Mouse (Mus musculus) cortical plate, adult 2 months (tissue): Measurements from ENCODE around the gene Tbx20. TPM values are rescaled to one million over a fixed set of nuclear protein-coding genes. Genes with fewer than 3 reads are reported as not detected.

Experiments used
- H3K27ac ChIP-seq: fragments of 200-500 bp; 2 replicates; pipeline ENCODE4 v1.5.1; 2012; ENCODE audit warnings: low read length, control low read depth, inconsistent platforms; ENCODE audit not compliant: insufficient read depth
- H3K4me1 ChIP-seq: fragments of 200-500 bp; 2 replicates; pipeline ENCODE4 v1.6.1; 2011; ENCODE audit warnings: low read length; ENCODE audit not compliant: control insufficient read depth, insufficient read depth
- H3K4me3 ChIP-seq: fragments of 200-500 bp; 2 replicates; pipeline ENCODE4 v1.5.1; 2011; ENCODE audit warnings: mild to moderate bottlenecking, low read length, control low read depth; ENCODE audit not compliant: insufficient read depth
- CTCF ChIP-seq: fragments of 200-500 bp; IDR thresholded peaks from 2 replicates; pipeline ENCODE4 v1.5.1; 2011; ENCODE audit warnings: mild to moderate bottlenecking, control low read depth, low read length; ENCODE audit not compliant: insufficient read depth; ENCODE audit errors: extremely low read depth
- POLR2A ChIP-seq: fragments of 200-500 bp; IDR thresholded peaks from 2 replicates; pipeline ENCODE4 v1.6.1; 2011; ENCODE audit warnings: mild to moderate bottlenecking, low read length, control low read depth; ENCODE audit not compliant: insufficient read depth; ENCODE audit errors: extremely low read depth
- polyA plus RNA-seq: library from polyadenylated mRNA; depleted of rRNA; stranded (reverse); fragments of >200 nt; gene quantifications from 2 replicates; pipeline ENCODE4 v1.2.3, GENCODE M21; 2012; rRNA removed

Gene Tbx20
- polyA plus RNA-seq, 1 experiment, result not detected

DNA sequence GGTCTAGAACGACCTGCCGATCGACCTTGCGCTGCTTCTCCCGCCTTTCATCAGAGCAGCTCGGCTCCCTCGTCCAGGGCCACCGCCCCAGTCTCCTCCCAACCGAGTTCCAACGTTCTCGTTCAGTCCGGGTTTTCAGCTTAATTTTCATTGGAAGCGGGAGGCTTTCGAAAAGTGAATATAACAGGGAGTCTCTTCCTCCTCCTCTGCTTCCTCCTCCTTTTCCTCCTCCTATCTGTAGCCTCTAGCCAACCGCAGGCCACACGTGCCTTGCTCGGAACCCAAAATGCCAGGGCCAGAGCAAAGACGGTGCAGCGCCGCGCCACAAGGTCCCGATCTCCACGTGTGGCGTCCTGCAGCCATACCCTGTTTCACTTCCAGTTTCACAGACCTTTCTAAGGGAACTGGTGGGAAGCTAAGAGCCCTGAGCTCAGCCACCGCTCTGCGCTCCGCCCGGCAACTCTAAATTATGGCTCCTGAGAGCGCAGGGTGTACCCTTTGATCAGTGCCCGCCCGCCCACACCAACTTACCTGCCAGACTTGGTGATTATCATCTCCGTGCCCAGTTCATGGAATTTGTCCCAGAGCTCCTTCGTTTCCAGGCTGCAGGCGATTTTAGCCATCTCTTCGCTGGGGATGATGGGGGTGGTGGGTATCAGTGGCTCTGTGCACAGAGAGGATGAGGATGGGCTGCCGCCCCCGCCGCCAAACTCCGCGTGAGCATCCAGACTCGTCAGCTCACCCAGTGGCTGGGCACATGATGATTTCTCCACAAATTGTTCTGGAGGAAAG lies 3.8 kb downstream of the Tbx20 start:
- Histone ChIP-seq H3K4me1 (no peaks in the 10 kb centered on the region), H3K27ac (no peak overlapping the region), H3K4me3 (no peak overlapping the region)
- no peak for TF ChIP-seq CTCF
- TF ChIP-seq POLR2A, result no peak

GRCm38 (mm10) chr9:24769611-24770010 lies 4.5 kb downstream of the Tbx20 start:
- TF ChIP-seq POLR2A (no peak), CTCF (no peak)
- Histone ChIP-seq H3K4me3 (no peak overlapping the region), H3K4me1 (no peaks in the 10 kb centered on the region), H3K27ac (no peak overlapping the region)

GRCm38 (mm10) chr9:24767056-24767455 lies 7.0 kb downstream of the Tbx20 start:
- H3K27ac ChIP-seq, result no peak overlapping the region
- no peak for TF ChIP-seq CTCF
- no peak for TF ChIP-seq POLR2A
- H3K4me1 ChIP-seq, result no peaks in the 10 kb centered on the region
- no peak overlapping the region for H3K4me3 ChIP-seq

DNA sequence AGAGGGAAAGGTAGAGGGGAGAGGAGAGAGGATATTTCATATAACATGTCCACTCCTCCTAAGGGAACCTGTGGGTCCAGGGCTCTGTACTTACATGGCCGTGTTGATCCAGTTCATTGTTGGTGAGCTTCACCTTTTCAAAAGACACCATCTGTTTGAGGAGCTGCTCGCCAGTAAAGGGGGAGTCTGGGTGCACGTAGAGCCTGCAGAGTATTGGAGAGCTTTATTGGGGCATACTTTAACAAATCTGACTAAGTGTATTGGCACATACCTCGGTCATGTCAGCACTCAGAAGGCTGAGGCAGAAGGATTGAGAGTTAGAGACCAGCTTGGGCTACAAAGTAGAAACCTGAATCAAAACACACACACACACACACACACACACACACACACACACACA lies 8.5 kb downstream of the Tbx20 start:
- no peak overlapping the region for H3K4me3 ChIP-seq
- H3K27ac ChIP-seq, result no peak overlapping the region
- TF ChIP-seq POLR2A (no peak), CTCF (no peak)
- H3K4me1 ChIP-seq, result no peaks in the 10 kb centered on the region

DNA sequence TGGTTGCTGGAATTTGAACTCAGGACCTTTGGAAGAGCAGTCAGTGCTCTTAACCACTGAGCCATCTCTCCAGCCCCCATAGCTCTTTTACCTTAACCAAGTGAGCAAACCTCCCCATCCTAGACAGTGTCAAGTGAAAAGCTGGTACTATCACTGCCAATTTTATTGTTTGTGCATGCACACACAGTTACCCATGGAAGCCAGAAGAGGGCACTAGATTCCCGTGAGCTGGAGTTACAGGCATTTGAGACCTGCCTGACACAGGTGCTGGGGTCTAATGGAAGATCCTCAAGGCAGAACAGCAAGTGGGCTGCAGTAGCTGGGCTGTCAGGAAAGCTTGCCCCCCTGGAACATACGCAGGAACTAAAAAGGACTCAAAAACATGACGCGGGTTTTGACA lies 13.6 kb downstream of the Tbx20 start:
- no peak overlapping the region for H3K27ac ChIP-seq
- no peak overlapping the region for H3K4me3 ChIP-seq
- peak; percentile 34; the same call in 1 of the 2 replicates for TF ChIP-seq CTCF
- no peak for TF ChIP-seq POLR2A

DNA sequence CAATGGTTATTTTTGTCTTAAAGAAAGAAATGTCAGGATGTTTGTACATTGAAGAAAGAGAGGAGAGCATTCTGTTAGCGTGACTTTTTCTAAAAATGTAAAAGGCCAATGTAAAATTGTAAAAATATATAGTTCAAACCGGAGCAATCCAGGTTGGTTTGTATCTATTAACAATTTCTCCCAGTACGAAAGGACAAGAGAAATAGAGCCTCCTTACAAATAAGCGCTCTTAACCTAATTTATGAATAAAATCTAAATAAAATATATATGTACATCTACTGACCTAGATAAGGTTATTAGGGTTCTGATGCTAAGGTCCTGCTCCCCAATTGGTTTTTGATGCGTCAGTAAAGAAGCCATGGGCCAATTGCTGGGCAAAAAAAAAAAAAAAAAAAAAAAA lies 29.1 kb downstream of the Tbx20 start:
- Histone ChIP-seq H3K4me1 (no peaks in the 10 kb centered on the region), H3K4me3 (no peak overlapping the region), H3K27ac (no peak overlapping the region)
- TF ChIP-seq CTCF (no peak), POLR2A (no peak)

More for the DNA sequence above, 13.6 kb downstream of the Tbx20 start:
- no peaks in the 10 kb centered on the region for H3K4me1 ChIP-seq

DNA sequence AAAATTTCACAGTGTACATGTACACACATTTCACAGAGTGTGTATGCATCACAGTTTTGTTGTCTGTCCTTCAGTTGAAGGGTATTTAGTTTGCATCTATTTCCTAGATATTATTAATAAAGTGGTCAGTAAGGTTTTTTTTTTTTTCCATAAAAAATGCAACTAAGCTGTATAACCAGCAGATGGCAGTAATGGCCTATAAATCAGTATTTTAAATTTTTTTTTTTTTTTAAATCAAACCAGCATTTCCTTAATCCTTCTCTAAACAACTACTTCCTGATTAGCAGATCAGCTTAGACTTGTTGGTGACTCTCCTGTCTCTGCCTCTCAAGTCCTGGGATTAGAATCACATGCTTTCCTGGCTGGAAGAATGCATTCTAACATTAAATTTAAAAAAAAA lies 72.9 kb downstream of the Tbx20 start:
- H3K4me1 ChIP-seq, result no peaks in the 10 kb centered on the region
- no peak for TF ChIP-seq POLR2A
- TF ChIP-seq CTCF, result no peak
- H3K27ac ChIP-seq, result no peak overlapping the region
- no peak overlapping the region for H3K4me3 ChIP-seq

DNA sequence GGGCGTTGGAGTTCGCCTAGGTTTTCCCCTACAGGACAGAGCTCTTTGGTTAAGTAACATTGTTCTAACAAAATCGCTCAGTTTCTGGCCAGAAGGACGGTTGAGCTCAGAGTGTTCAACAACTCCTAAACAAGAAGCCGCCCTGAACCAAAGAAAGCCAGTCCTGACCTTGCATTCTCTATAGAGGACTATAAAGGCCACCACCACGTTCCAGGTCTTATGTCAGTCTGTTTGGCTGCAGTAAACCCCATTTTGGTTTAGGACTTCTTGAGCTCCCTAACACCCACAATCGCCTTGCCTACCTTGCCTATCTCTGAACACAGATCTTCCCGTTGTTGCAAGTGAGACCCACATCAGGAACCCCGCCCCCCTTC lies 77.7 kb downstream of the Tbx20 start:
- Histone ChIP-seq H3K4me1 (no peaks in the 10 kb centered on the region), H3K27ac (no peak overlapping the region), H3K4me3 (peak overlapping the region; percentile 35)
- TF ChIP-seq POLR2A (no peak), CTCF (no peak)

DNA sequence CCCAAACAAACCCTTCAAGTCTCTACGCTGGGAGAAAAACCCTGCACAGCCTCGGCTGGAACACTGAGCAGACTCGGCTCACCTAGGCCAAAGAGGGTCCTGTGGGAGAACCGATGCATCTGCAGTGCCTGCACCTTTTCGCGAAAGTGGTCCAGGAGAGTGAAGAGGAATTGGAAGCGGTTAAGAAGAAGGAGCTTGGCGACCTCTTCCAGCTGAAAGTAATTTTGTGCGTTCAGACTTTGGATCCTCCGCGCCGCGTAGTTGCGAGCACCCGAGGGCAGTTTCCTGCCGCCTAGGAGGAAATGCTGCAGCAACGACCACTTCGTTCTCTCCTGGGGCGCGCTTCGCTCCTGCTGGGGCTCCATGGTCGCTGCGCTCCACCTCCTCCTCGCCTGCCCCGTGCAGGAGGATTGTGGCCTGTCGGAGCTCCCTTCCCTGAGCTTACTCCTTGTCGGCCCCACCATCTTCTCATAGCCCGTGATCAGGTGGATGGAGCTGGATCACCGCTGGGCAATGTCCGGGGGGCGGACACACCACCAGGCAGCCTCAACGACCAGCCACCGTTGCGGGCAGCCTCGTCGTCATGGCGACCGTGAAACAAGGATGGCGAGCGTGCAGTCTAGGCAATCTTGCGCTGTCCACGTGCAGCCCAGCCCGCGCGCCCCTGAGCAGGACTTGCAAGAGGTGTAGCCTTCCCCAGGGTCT lies 78.3 kb downstream of the Tbx20 start, which contains the start of gene Dpy19l2:
Dpy19l2 (minus strand) TSS at position 594 of the 705 bp plus-strand sequence.
- H3K27ac ChIP-seq, result no peak within 1 kb of the TSS
- TF ChIP-seq POLR2A, result no peak
- peak within 1 kb of the TSS; percentile 35 for H3K4me3 ChIP-seq
- no peaks in the 10 kb centered on the region for H3K4me1 ChIP-seq

Other genes starting within 250 kb of the Tbx20 start
- not detected in 2 replicates for gene Cypt4, start 149.1 kb downstream of the Tbx20 start, polyA plus RNA-seq
- 0.06 and 0.13 TPM in 2 replicates for gene Dpy19l2, start 78.0 kb downstream of the Tbx20 start, polyA plus RNA-seq